Mouse (Mus musculus): ENCODE results near the gene Cfap43.

The Cfap43 gene

GRCm38 (mm10) chr19:47914191-47914590 is 4.9 kb downstream of the Cfap43 start:
- no peak for DNase-seq (ENCODE audit: low spot score in 2 of 2)

GRCm38 (mm10) chr19:47913344-47913743 is 5.7 kb downstream of the Cfap43 start:
- DNase-seq (ENCODE audit: low spot score in 2 of 2): no peak

DNA sequence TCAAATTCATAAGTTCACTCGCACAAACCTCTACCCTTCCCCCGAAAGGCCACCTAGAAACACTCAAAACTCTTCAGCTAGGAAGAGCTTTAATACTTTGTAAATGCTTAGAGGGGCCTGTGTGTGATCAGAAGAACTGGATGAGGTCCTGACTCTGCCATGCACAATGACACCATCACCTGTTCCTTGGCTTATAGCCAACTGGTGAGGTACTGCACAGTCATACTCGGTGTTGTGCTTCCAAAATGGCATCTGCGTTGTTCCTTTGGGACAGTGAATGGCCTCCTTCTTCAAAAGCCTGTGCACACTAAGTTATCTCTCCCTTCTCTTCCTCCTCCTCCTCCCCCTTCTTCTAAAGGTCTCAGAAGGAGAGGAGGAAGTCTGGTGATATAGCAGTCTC is 8.3 kb downstream of the Cfap43 start:
- DNase-seq (ENCODE audit: low spot score in 2 of 2): no peak

DNA sequence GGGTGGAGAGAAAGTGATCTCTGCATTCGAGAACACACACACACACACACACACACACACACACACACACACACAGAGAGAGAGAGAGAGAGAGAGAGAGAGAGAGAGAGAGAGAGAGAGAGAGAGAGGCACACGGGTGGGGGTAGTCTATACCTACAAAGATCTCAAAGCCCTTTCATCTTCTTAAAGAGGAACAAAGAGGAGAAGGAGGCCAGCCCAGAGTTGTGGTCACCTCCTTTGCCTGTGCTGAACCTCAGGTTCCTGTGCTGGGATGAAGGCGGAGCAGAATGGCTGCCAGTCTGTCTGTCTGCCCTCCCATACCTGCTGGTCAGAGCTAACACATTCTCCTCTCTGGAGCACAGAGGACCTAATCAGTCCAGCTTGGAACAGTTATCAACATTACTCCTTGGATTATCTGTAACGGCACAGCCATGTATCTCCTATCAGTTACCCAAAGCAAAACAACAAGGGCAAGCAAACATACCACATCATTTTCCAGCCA is 8.9 kb downstream of the Cfap43 start:
- no peak for DNase-seq (ENCODE audit: low spot score in 2 of 2)

GRCm38 (mm10) chr19:47909387-47910116 is 9.5 kb downstream of the Cfap43 start:
- DNase-seq (ENCODE audit: low spot score in 2 of 2): no peak

- no peak for DNase-seq (ENCODE audit: low spot score in 2 of 2)
These were observed 10.1 kb downstream of the Cfap43 start for GRCm38 (mm10) chr19:47908961-47909371.

- no peak for DNase-seq (ENCODE audit: low spot score in 2 of 2)
These were observed 11.5 kb downstream of the Cfap43 start for GRCm38 (mm10) chr19:47907596-47907995.

DNA sequence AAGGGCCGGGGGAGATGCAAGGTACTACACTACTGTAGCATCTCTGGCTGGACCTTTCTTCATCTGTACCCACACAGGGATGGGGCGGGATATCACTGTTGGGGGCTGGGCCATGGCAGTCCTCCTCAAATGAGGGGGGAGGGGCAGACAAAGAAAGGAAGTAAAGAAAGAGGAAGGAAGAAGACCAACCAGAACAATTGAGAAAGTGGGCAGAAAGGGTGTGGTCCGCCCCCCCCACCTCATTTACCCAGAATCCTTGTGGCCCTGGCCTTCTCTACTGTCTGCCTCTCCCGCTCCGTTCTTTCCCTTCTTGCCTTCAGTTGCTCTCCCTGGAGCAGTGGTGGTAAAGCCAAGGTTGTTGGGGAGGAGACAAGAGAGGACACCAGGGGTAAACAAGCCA is 13.5 kb downstream of the Cfap43 start:
- DNase-seq (ENCODE audit: low spot score in 2 of 2): no peak

- no peak for DNase-seq (ENCODE audit: low spot score in 2 of 2)
These were observed 14.0 kb downstream of the Cfap43 start for GRCm38 (mm10) chr19:47905081-47905480.

GRCm38 (mm10) chr19:47903679-47904078 is 15.4 kb downstream of the Cfap43 start:
- no peak for DNase-seq (ENCODE audit: low spot score in 2 of 2)

DNA sequence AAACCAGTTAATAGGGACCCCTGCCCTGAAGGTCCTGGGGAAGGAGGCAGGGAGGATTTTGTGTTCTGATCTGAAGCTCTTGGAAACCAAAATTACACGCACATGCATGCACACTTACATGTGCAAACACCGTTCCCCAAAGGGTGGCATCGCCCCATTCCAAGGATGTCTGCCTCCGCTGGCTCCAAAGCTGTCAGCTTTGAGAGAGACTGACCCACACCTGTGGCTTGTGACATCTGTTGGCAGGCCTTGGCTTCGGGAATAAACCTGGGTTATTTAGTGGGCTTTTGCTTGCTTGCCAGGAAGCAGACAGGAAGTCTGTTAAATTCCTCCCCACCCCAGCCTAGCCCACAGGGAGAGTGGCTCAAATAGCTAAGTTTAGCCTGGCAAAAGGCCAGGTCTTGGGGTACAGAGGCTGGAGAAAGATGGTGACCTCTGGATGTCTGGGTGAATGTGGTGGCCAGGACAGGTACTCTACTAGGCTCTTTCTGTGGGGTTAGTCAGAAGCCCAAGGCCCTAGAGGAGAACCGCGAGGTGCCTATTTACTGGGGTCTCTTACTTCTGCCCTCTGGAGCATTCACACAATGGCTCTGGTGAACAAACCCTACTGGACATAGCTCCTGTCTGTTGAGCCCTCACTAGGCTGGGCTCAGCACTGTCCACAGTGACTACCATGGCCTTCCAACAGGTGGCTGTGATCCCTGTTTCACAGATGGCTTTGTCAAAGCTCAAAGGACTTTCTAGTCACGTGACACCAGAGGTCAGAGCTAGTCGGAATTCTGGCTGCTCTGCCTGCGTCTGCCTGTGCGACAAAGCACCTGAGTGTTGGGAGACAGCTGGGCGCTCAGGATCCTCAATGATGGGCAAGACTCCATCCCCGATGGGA is 16.5 kb downstream of the Cfap43 start:
- DNase-seq (ENCODE audit: low spot score in 2 of 2): peak in 1 of 2 experiments; percentile 44

DNA sequence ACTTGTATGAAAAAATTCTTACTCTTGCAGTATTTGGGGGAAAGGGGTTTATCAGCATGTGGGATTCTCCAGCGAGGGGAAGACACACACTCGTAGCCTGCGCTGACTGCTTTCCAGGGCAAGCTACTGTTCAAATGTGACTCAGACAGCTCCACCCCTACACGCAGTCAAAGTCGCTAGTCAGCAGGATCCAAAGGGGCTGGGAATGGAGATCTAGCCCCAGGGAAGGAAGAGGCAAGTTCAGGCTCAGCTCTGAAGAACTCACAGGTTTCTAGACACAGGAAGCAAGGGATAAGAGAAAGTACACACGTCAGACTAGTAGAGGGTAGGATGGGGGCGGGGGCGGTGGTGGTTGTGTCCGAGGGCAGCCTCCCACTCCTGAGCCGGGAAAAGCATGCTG is 18.5 kb downstream of the Cfap43 start:
- no peak for DNase-seq (ENCODE audit: low spot score in 2 of 2)

DNA sequence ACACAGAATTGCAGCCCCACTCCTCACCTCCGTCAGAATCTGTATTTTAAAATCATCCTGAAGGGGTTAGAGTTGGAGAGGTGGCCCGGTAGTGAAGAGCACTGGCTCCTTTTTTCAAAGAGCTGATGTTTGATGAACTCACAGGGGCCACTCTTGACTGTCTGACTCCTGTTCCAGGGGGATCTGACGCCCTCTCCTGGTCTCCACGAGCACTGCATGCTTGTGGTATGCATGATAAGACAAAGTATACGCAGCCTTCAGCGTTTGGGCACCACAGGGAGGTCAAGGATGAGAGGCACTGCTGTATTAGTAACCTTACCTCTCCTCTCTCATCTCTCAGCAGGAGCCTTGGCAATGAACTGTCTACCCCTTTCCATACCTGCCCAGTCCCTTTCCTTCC is 19.1 kb downstream of the Cfap43 start:
- no peak for DNase-seq (ENCODE audit: low spot score in 2 of 2)

GRCm38 (mm10) chr19:47898472-47899079 is 20.5 kb downstream of the Cfap43 start:
- DNase-seq (ENCODE audit: low spot score in 2 of 2): no peak

GRCm38 (mm10) chr19:47893092-47893491 is 26.0 kb downstream of the Cfap43 start:
- no peak for DNase-seq (ENCODE audit: low spot score in 2 of 2)

GRCm38 (mm10) chr19:47891562-47892312 is 27.4 kb downstream of the Cfap43 start:
- peak; percentile 70 to 80 for DNase-seq (ENCODE audit: low spot score in 2 of 2)

DNA sequence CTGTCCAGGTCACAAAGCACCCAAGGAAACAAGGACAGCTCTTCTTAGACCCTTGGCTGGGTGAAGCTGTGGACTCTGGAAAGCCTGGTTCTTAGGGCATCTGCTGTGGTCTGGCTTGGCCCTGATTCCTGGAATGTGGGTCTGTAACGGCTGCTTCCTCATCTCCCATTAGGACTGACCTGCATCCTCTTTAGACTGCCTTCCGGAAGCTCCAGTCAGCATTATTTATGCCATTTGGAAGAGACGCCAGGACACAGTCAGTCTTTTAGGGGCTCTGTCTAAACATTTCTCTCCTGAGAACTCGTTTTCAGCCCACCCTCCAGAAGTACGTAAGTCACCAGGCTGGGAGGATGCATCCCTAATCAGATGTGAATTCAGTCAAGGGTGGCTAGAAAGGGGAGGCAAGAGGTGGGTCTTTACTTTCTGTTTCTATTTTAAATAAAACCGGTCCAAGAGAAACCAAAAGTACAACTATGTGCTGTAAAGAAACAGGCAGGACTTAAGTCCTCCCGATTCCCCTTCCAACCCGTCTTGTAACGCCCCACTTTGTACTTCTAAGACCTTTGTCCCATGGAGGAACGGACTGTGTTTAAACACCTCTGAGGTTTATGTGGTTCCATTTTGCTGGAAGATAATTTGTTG is 28.5 kb downstream of the Cfap43 start:
- DNase-seq (ENCODE audit: low spot score in 2 of 2): no peak

DNA sequence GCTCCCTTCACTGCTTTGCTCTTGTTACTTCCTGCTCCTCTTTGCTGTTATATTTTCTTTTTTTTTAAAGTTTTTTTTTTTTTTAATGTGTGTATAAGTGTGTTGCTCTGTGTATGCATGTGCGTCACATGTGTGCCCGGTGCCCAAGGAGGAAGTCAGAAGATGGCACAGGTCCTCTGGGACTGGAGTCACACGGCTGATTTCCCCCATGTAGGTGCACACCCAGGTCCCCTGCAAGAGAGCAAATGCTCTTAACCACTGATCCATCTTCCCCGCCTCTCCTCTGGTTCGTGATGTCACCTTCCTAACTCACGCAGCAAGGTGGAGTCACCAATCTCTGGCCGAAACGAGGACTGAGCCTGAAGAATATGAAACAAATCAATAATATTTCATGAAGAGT is 31.1 kb downstream of the Cfap43 start:
- DNase-seq (ENCODE audit: low spot score in 2 of 2): no peak

- DNase-seq (ENCODE audit: low spot score in 2 of 2): peak in 1 of 2 experiments; percentile 29
These were observed 31.7 kb downstream of the Cfap43 start for GRCm38 (mm10) chr19:47887417-47887816.

DNA sequence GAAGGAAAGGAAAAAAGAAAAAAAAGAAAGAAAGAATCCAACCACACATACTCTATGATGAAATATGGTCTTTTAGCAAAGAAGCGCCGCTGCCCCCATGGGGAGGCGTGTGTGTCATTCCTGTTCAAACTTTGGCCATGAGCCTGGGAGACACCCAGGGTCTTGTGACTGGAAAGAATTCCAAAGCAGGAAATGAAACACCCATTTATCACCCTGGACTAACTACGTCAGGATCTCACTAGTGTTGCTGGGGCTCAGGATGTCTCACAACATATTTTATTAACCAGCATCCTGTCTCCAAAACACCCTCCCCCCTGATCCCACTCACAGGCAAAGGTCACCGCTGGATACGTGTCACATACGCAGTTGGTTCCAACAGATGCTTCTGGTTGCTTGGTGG is 32.5 kb downstream of the Cfap43 start:
- DNase-seq (ENCODE audit: low spot score in 2 of 2): peak; percentile 72 to 75

DNA sequence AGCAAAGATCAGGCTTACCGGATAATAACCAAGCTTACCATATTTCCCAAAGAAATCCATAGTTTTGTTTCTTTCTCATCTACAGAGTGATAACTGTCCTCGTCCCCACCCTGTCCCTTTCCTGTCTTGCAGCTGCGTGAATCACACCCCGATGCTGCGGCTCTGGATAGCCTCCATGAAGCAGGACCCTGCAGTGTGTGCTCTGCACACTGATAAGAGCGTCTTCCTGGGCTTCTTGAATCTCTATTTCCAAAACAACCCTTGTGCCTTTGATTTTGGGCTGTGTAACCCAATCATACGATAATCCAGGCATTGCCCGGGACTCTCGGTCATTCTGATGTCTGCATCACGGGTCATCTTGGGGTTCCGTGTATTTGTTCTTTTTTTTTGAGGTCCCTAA is 33.2 kb downstream of the Cfap43 start:
- no peak for DNase-seq (ENCODE audit: low spot score in 2 of 2)
